Mouse (Mus musculus): Measurements from ENCODE around the gene Unc13b.
A peak's percentile ranks its signal among the peaks of the same experiment; 100 is the strongest.

Gene Unc13b

GRCm38 (mm10) chr4:43217997-43218396 lies 159.2 kb downstream of the Unc13b start:
- ATAC-seq (ENCODE audit: low TSS enrichment) = no peak

DNA sequence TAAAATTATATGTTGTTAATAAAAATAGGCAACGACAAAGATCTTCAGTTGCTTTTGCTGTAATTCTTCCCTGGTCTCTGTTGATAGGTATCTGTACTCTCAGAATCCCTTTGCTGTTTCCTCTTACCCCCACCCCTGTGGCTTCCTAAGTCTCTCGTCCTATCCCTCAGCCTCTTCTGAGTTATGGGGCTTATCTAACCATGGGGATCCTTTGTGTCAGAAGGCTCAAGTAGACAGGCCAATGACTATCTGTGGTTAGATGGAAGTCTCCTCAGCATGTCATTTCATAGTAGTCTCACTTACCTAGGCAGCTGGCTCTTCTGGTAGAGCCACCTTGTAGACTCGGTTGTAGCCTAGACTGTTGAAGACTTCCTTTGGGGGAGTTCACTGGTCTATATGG lies 173.1 kb downstream of the Unc13b start:
- no peak for ATAC-seq (ENCODE audit: low TSS enrichment)

GRCm38 (mm10) chr4:43232985-43233384 lies 174.2 kb downstream of the Unc13b start:
- peak; percentile 82 for ATAC-seq (ENCODE audit: low TSS enrichment)

DNA sequence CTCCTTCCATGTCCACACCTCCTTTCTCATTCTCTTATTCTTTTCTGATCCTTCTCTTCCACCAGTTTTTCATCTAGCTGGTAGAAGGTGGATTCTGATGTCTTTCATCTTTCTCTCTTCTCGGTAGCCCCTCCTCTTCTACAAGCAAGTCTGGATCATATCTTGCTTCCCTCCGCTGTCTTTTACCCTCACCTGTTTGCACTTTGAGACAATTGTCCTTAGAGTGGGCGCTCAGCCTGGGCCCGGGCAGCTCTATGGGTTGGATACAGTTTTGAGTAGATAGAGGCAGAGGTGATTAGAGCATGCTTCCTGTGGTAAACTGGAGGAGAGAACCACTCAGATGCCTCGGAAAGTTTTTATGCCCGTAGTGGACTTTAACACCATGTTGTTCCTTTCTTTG lies 174.7 kb downstream of the Unc13b start:
- ATAC-seq (ENCODE audit: low TSS enrichment) = no peak

DNA sequence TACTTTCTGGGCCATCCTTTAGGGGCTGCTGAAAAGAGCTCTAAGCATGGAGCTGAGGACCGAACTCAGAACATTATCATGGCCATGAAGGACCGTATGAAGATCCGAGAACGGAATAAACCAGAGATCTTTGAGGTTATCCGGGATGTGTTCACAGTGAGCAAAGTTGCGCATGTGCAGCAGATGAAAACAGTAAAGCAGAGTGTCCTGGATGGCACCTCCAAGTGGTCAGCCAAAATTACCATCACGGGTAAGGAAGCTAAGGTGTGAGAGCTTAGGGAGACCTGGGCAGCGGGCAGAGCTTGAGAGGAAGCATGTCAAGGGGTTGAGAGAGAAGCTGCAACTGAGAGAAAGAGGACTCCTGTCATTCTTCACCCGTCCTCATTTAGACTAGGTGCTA lies 178.1 kb downstream of the Unc13b start:
- ATAC-seq (ENCODE audit: low TSS enrichment) = no peak

GRCm38 (mm10) chr4:43240716-43241115 lies 182.0 kb downstream of the Unc13b start:
- no peak for ATAC-seq (ENCODE audit: low TSS enrichment)

- ATAC-seq (ENCODE audit: low TSS enrichment) = peak; percentile 55; the same call in 1 of the 2 replicates
Observed at GRCm38 (mm10) chr4:43244022-43244421, 185.3 kb downstream of the Unc13b start.

DNA sequence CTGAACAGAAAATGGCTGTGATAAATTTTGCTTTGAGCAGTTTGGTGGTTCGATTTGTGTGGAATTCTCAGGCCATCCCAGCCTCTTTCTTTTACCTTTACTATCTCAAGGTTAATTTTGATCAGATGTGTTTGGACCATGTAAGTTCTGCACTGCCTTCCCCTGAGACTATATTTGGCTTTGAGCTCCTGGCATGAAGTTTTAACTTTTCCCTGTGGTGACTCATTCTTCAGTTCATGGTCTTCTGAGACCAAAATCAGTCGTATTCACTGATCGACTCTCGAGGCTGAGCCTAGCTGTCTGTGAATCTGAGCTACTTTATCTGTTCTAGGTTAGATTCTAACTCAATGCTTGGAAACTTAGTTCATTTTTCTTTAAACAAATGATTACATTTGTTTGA lies 187.0 kb downstream of the Unc13b start:
- no peak for ATAC-seq (ENCODE audit: low TSS enrichment)

GRCm38 (mm10) chr4:43248026-43248425 lies 189.3 kb downstream of the Unc13b start:
- no peak for ATAC-seq (ENCODE audit: low TSS enrichment)

GRCm38 (mm10) chr4:43248909-43249308 lies 190.2 kb downstream of the Unc13b start:
- peak; percentile 82 for ATAC-seq (ENCODE audit: low TSS enrichment)

GRCm38 (mm10) chr4:43251269-43251668 lies 192.5 kb downstream of the Unc13b start:
- no peak for ATAC-seq (ENCODE audit: low TSS enrichment)

DNA sequence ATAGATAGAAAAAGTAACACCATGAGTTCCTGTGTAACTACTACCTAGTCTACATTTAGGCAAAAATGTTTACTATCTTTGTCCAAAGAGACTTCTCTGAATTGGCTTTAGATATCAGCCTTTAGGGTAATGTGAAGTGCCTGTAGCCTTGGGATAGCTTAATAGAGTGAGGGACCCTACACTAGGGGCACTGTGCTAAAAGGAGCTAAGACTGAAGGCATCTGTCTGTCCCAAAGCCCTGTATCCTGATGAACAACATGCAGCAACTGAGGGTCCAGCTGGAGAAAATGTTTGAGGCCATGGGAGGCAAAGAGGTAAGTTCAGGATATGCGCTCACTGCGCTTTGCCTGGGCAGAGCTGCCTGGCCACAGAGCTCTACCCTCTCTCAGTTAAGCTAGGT lies 198.3 kb downstream of the Unc13b start:
- ATAC-seq (ENCODE audit: low TSS enrichment) = no peak

DNA sequence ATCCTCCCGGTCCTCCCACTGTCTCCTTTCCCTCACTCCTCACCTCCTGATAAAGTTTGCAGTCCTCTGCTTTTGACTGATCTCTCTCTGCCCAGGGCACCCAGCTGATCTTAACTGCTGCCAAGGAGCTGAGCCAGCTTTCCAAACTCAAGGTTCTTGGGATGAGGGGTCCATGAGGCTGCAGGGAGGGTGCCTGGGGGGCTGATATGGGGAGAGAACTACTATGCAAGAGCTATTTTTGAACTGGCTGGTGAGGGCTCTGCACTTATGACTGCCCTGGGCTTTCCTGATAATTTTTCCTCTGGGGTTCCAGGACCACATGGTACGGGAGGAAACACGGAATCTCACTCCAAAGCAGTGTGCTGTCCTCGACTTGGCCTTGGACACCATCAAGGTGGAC lies 199.8 kb downstream of the Unc13b start:
- ATAC-seq (ENCODE audit: low TSS enrichment) = no peak

DNA sequence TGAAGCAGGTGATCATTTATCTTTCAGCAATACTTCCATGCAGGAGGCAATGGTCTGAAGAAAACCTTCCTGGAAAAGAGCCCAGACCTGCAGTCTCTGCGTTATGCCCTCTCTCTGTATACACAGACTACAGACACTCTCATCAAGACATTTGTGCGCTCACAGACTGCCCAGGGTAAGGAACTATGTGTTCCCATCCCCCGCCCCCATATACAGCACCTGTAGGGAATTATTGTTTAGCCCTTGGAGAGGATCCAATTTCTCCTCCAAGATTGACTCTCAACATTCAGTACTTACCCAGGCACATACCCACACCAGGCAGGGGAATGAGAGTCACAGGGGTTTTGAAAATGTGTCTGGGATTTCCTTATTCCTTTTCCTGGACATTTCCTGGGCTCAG lies 200.7 kb downstream of the Unc13b start:
- ATAC-seq (ENCODE audit: low TSS enrichment) = no peak

GRCm38 (mm10) chr4:43260096-43260495 lies 201.3 kb downstream of the Unc13b start:
- ATAC-seq (ENCODE audit: low TSS enrichment) = no peak

DNA sequence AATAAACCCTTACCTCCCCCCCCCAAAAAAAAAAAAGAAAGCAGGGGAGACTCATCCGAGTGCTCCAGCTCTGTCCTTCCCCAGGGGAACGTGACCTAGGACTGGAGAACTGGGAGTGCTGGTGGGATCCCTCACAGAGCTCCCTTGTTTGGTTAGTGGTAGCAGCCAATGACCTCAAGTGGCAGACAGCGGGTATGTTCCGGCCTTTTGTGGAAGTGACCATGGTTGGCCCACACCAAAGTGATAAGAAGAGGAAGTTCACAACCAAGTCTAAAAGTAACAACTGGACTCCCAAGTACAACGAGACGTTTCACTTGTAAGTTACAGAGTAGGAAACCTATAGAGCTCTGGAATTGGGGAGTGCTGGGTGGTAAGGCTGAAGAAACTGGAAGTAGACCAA lies 204.1 kb downstream of the Unc13b start:
- ATAC-seq (ENCODE audit: low TSS enrichment) = no peak

DNA sequence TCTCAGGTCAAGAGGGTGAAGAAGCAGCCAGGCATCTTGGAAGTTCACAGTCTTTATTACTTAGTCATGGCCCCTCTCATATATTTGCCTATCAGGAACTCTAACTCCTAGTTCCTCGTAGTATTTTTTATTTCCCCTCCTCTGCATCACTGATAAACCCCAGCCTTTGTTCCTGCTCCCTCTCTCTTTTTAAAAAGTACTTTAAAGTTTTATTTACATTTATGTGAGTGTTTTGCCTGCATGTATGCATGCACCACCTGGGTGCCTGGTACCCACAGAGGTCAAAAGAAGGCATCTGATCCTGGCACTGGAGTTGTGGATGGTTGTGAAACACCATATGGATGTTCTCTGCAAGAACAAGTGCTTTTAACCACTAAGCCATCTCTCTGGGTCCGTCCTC lies 207.4 kb downstream of the Unc13b start:
- ATAC-seq (ENCODE audit: low TSS enrichment) = no peak

DNA sequence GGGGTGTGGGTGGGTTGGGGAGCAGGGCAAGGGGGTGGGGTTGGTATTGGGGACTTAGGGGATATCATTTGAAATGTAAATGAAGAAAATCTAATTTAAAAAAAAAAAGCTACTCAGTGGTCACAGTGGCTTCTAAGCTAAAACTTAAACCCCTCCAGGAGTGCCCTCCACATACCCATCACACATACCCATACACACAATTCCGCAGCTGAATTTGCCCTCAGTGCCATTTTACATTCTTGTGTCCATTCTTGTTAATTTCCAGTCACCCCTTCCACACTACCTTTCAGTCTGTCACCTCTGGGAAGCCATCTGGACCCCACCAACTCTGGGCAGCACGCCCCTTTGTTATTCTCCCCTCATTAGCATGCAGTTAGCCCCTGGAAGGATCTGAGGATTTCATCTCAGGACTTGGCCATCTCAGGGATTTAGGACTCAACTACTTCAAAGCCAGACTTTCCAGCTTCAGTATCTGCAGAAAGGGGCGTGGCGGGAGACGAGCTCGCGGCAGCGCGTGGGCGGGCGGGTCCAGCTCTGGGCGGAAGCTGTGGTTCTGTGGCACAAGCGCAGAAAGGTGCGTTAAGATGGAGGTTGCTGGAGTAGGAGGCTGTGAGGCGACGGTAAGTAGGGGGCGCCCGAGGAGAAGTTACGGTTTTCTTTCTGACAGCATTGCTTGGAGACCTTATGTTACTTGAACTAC lies 208.0 kb downstream of the Unc13b start, which contains the start of gene Atp8b5:
Atp8b5 (plus strand) TSS at position 537 of the 700 bp plus-strand sequence.
- ATAC-seq (ENCODE audit: low TSS enrichment) = peak; percentile 97

DNA sequence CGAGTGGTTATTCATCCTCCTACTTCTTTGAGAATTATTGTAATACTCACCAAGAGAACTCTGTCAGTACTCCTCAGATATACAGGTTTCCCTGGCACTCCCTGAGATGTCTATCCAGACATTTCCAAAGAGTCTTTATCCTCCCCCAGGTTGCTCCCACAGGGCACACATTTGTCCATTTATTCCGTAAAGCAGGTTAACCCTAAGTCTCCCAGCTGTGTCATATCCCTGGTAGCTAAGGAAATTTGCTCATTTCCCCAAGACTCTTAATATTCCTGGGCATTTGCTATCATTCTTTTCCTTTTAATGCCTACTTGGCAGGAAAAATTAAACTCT lies 208.5 kb downstream of the Unc13b start:
- no peak for ATAC-seq (ENCODE audit: low TSS enrichment)

DNA sequence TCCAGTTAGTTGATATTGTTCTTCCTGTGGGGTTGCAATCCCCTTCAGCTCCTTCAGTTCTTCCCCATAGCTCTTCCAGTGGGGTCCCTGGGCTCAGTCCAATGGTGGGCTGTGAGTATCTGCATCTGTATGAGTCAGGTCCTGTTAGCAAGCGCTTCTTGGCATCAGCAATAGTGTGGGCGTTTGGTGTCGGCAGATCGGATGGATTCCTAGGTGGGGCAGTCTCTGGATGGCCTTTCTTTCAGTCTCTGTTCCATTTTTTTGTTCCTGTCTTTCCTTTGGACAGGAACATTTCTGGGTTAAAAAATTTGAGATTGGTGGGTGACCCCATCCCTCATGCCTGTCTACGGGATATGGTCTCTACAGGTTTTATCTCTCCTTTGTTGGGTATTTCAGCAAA lies 226.7 kb downstream of the Unc13b start:
- no peak for ATAC-seq (ENCODE audit: low TSS enrichment)

- no peak for ATAC-seq (ENCODE audit: low TSS enrichment)
Observed at GRCm38 (mm10) chr4:43287305-43287704, 228.6 kb downstream of the Unc13b start.

DNA sequence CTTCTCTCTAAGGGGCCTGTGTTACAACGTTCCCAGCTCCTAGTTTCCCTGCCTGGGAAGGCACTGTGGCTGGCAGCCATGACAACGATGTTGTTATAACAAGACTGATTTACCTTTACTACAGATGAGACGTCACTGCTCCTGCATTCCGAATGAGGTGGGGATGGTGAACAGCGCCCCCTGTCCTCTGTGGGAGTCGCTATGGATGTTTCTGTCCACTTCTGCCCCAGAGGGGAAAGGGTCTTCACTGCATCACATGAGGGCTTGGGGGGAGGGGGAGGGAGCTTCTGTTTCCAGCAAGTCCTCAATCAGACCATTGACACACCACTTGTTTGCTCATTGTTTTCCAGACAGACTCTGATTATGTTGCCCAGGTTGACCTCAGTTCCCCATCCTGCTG lies 235.2 kb downstream of the Unc13b start:
- ATAC-seq (ENCODE audit: low TSS enrichment) = no peak

- ATAC-seq (ENCODE audit: low TSS enrichment) = no peak
Observed at GRCm38 (mm10) chr4:43309696-43310338, 251.1 kb downstream of the Unc13b start.
